Mouse (Mus musculus) bone marrow, adult 2 months (tissue): ENCODE results near the gene Fam117b.

Source experiments
- CTCF ChIP-seq: fragments of 200-500 bp; IDR thresholded peaks from 2 replicates; pipeline ENCODE4 v1.5.1; 2011; ENCODE audit warnings: low read length, control low read depth; ENCODE audit not compliant: control insufficient read depth, insufficient read depth
- POLR2A ChIP-seq: fragments of 200-500 bp; IDR thresholded peaks from 2 replicates; pipeline ENCODE4 v1.6.1; 2011; ENCODE audit warnings: low read depth, mild to moderate bottlenecking, control low read depth, low read length, borderline replicate concordance; ENCODE audit not compliant: control insufficient read depth

GRCm38 (mm10) chr1:59967291-59967690 lies 54.5 kb downstream of the Fam117b start:
- TF ChIP-seq CTCF (peak; percentile 43), POLR2A (no peak)
